Mouse (Mus musculus) heart, adult 8-10 months (tissue): ENCODE results near the gene Tmem262. TPM values are rescaled to one million over a fixed set of nuclear protein-coding genes. Genes with fewer than 3 reads are reported as not detected.

Source experiments
- DNase-seq: peaks from one replicate; pipeline ENCODE4 v3.0.0; 2022; ENCODE audit warnings: low spot score
- total RNA-seq, 4 experiments: library from RNA; stranded (reverse); gene quantifications; 2 replicates each; pipeline ENCODE4 v1.2.4; 2022

The Tmem262 gene
- total RNA-seq, 4 experiments from 2014 or later, result not detected

DNA sequence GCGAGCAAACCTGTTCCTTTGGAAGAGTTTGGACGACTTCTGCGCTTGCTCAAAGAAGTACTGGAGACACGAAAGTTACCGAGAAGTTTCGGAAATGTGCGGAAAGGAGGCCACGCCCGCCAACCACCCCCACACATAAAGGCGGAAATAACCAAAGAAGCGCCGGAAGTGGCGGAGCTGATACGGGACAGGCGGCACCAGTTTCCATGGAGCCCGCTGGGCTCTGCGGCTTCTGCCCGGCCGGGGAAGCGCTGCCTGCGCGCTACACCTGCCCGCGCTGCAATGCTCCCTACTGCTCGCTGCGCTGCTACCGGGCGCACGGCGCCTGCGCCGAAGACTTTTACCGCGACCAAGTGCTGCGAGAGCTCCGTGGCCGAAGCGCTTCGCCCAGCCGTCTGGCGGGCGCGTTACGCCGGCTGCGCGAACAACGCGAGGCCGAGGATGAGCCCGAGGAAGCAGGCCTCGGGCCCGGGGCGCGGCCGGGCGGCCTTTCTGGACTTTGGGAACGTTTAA lies 18.8 kb upstream of the Tmem262 start, which contains the start of gene Znhit2:
Znhit2 (plus strand) TSS at position 172 of the 513 bp plus-strand sequence.
- DNase-seq, result peak; percentile 97

DNA sequence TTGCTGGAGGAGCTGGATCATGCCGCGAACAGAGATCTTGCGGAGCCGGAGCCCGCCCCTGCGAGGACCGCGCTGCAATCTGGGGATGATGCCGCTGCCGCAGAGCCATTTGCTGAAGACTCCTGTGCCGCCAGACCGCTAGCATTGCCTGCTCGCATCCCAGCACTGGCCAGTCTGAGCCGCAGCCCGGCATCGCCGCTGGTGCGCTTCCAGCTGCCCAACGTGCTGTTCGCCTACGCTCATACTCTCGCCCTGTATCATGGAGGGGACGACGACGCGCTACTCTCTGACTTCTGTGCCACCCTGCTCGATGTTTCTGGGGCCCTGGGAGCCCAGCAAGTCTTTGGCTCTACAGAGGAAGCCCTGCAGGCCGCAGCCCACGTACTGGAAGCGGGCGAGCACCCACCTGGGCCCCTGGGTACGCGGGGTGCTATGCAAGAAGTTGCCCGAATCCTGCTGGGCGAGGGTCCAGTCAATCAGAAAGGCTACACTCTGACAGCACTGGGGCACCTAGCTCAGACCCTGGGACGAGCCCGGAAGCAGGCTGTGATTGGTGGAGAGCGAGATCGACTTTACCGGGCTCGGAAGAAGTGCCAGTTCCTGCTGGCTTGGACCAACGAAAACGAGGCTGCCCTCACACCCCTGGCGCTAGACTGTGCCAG lies 18.1 kb upstream of the Tmem262 start:
- DNase-seq, result no peak

DNA sequence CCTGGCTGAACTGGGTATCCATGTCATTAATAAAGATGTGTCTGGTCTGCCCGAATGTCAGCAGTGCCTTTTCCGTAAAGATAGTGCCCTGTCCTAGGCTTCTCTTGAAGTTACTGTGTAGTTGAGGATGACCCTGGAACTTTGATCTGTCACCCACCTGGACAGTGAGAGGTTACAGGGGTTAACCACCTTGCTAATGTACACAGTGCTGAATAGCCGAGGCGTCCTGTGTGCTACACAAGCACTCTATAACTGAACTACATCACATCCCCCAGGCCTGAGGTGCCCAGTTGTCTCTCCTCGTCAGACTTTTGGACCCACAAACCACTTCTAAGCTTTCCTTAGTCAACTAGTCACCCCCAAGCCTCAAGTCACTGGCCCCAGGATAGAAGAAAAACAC lies 17.4 kb upstream of the Tmem262 start:
- DNase-seq, result no peak

DNA sequence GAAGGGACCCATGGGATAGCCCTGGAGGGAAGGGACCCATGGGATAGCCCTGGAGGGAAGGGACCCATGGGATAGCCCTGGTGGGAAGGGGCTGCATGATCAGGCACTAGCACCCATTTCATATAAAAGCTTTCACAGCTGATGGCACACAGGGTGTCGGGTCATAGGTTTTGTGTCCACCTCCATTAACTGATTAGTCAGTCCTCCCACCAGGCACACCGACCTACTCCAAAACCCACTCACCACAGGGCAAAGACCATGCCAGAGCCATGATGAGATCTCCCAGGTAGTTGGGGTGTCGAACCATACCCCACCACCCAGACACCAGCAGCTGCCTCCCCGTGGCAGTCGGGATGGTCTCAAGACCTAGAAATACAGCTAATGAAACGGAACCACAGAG lies 16.8 kb upstream of the Tmem262 start:
- no peak for DNase-seq

DNA sequence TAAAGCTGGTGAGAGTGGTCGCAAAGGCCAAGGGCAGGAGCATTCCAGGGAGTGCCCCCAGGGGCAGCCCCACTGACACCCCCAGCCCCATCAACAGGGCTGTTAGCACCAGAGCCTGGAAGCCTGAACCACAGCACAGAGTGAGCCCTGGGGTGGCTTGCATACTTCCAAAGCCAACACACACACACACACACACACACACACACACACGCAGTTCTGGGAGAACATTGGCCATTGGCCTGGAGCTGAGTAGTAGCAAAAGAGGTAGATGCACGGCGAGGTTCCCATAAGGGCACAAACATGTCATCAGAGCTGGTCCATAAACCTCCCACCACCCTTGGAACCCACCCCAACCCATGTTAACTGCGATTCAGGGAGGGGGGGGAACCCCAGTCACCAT lies 13.3 kb upstream of the Tmem262 start:
- DNase-seq, result no peak

- DNase-seq, result peak; percentile 44
These were observed 12.7 kb upstream of the Tmem262 start for GRCm38 (mm10) chr19:6067011-6067723.

DNA sequence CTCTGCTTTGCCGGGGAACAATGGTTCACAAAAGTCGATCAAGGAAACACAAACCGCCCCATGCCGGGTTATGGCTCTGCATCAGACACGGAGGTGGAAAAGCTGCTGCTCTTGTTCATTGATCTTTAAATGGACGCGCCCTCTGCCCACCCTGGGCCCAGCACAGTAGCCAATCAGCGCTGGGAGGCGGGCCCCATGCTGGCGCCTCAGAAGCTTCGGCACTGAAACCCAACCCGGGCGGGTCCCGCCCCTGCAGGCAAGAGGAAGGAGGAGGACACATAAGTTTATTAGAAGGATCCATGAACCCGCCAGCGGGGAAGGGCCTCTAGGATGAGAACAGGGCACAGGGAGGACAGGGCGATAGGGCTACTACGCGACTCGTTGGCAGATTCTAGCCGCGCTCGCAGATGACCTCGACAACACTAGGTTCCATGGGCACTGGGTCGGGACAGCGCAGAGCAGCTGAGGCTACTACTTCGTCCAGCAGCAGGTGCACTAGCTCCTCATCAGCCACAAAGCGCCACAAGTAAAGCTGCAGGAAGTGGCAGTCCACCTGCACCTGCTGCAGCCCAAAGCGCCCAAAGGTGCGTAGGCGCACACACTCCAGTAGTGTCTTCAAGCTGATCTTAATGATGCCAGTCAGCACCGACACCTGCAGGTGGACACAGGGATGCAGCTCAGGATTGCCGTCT lies 12.0 kb upstream of the Tmem262 start, which contains the start of gene Tm7sf2:
Tm7sf2 (minus strand) TSS at position 650 of the 692 bp plus-strand sequence.
- DNase-seq, result peak; percentile 89

DNA sequence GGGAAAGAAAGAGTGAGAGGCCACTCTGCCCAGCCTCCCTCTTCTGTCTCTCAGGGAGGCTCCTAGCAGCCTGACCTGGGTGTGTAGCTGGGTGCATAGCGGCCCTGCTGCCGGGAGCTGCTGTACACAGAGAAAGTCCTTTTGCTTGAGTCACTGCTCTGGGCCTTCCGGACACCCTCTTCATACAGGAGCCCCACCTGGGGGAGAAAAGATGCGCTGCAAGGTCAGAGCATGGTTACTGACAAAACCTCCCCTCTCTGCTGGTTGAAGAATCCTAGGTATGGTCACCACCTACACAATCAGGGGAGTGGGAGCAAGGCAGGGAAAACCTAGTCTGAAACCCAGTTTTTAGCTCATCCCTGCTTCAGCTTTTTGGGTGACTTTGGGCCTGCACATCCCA lies 10.9 kb upstream of the Tmem262 start:
- no peak for DNase-seq

DNA sequence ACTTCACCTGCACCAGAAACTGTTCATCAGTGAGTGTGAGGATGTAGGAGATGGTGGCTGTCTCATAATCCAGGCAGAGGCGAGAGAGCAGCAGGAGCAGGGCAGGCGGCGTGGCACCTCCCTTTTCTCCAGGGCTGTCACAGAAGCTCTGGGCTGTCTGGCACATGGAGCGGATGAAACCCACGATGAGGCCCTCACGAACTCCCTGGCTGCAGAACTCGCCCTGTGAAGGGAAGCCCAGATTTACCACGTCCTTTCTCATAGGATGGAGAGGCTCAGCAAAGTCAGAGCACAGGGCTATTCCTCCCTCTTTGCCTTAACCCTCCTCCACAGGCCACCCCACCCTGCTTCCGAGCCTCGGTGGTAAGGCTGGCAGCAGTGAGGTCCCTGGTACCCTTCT lies 10.0 kb upstream of the Tmem262 start:
- no peak for DNase-seq

GRCm38 (mm10) chr19:6070571-6071250 lies 9.1 kb upstream of the Tmem262 start:
- no peak for DNase-seq

DNA sequence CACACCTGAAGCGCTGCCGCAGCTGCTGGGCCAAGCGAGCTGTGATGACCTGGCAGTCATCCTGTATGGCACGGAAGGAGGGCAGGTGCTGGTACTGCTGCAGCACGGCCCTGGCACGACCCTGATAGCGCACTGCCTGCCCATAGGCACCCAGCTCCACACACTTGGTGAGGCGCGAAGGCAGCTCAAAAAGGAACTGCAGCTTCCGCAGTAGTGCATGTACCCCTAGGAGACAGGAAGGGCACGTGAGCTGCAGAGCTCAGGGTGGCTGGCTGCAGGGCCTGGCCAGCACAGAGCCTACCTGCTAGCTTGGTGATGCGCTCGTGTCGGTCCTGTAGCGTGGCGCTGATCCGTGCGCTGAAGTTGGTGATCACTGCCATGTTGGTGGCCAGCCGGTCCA lies 8.6 kb upstream of the Tmem262 start:
- no peak for DNase-seq

DNA sequence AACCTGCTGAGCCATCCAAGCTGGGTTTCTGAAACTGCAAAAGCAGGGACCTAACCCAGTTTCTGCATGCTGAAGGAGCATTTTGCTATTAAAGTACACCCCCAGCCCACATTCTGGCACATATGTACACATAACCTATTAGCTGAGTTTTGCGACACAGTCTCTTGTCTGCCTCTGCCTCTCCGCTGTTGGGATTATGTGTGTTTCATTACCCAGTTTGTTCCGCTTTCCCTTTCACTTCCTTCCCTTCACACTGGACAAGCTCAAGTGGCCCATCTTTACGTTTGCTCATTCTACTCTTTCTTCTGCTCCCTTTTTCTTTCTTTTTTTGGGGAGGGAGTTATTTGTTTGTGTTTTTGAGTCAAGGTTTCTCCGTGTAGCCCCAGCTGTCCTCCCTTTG lies 5.9 kb upstream of the Tmem262 start:
- no peak for DNase-seq

DNA sequence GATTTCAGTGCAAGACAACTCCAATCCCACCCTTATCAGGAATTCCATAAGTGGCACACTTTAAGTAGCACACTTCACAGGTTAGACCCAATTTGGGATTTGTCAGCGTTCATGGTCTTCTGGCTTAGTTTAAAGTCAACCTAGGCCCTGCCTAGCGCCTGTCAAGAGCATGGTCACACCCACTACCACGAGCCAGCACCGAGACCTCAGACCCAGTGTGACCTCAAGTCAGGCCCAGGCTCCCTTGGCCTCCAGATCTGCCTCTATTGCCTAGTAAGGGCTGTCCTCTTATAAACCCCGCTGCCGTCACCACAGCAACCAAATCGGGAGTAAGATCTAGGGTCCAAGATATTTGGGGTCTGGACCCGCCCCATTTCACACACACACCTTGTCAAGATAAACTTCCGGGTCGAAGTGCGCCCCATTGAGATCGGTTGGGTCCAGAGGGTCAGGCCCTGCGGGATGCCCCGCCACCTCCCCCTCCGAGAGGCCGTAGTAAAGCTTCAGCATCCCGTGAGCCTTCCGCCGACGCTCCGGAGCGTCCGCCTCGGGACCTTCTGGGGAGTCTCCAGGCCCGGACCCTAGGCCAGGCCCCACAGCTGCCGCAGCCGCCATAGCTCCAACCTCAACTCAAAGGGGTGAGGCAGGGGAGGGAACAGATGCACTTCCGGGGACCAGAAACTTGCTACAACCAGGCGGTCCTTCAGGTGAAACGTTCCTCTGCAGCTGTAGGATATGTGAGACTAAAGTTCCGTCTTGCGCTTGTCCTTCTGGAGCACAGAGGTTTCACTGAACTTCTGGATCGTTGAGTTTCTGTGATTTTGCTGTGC lies 3.1 kb upstream of the Tmem262 start, which contains the start of gene Vps51:
Vps51 (minus strand) TSS at position 668 of the 830 bp plus-strand sequence.
- peak; percentile 89 for DNase-seq

GRCm38 (mm10) chr19:6082156-6082555 lies 2.3 kb downstream of the Tmem262 start, which contains the start of gene Gm28374:
Gene Gm28374 (minus strand): TSS chr19:6082256.
- DNase-seq, result no peak

GRCm38 (mm10) chr19:6084478-6085248 lies 4.8 kb downstream of the Tmem262 start, which contains the start of the genes Zfpl1 and Cdca5:
Gene Zfpl1 (minus strand): TSS chr19:6084956.
Gene Cdca5 (plus strand): TSS chr19:6084983.
- DNase-seq, result peak; percentile 97

GRCm38 (mm10) chr19:6085417-6085879 lies 5.6 kb downstream of the Tmem262 start:
- no peak for DNase-seq

DNA sequence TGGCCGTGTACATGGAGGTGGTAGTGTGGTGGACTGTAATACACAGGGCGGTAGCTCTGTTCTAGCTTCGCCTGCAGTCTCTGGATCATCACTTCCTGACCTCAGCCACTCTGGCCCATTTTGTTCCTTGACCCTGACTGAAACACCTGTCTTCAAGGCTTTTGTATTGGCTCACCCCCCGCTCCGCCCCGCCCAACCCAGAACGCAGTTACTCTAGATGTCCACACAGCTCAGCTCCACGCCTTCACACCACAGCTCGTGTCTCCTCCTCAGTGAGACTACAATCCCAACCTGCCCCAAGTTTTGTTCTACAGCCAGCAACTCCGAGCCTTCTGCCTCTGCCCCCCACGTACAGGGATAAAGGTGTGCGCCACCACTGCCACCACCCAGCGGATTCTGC lies 9.0 kb downstream of the Tmem262 start:
- DNase-seq, result no peak

- DNase-seq, result no peak
These were observed 14.3 kb downstream of the Tmem262 start, which contains the start of gene AC131692.1 for GRCm38 (mm10) chr19:6094119-6094518. Gene AC131692.1 (plus strand): TSS chr19:6094419.

DNA sequence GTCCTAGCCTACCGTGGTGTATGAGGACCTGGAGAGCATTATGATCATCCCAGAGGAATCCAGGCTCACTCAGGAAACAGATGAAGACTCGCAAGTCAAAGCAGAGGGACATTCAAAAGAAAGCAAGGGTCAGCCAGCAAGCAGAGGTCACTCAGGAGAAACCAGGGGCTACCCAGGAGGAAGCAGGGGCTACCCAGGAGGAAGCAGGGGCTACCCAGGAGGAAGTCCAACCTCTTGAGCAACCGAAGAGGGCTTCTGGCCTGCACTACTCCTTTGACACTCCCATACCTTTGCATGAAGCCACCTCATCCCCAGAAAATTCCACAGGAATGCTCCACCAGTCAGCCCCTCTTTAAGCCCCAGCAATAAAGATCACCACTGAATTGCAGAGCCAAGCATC lies 18.0 kb downstream of the Tmem262 start:
- no peak for DNase-seq

DNA sequence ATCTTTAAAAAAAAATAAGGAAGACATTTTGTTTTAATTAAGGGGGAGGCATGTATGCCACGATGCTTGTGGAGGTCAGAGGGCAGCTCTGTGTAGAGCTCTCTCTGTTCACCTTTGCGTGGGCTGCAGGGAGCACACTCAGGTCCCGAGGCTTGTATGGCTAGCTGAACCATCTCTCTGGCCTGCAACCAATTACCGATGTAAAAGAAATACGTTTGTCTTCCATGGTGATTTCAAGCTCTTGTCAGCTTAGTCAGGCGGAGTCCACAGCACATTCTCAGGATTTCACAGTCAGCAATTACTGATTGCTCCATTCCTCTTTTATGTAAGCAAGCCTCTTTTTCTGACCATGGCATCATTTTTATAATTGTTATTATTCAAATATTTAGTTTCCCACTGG lies 21.4 kb downstream of the Tmem262 start:
- no peak for DNase-seq
